Mouse (Mus musculus) liver, adult 10 weeks (tissue): Measurements from ENCODE around the gene Brms1. TPM values are rescaled to one million over a fixed set of nuclear protein-coding genes. Genes with fewer than 3 reads are reported as not detected.

ENCODE experiments used
- polyA plus RNA-seq: library from polyadenylated mRNA; stranded (reverse); fragments of 350-450 nt; fragmentation: Illumina TruSeq; extraction: RNeasy Lipid Tissue Mini Kit (QIAGEN cat#74804); gene quantifications from one replicate; pipeline ENCODE4 v1.2.3, GENCODE M21; 2014; ENCODE audit warnings: low read depth, low replicate concordance

The Brms1 gene
- 1.6 TPM for polyA plus RNA-seq

GRCm38 (mm10) chr19:5040862-5041523 lies at the start of gene Brms1:
Brms1 (plus strand) TSS chr19:5041354.

DNA sequence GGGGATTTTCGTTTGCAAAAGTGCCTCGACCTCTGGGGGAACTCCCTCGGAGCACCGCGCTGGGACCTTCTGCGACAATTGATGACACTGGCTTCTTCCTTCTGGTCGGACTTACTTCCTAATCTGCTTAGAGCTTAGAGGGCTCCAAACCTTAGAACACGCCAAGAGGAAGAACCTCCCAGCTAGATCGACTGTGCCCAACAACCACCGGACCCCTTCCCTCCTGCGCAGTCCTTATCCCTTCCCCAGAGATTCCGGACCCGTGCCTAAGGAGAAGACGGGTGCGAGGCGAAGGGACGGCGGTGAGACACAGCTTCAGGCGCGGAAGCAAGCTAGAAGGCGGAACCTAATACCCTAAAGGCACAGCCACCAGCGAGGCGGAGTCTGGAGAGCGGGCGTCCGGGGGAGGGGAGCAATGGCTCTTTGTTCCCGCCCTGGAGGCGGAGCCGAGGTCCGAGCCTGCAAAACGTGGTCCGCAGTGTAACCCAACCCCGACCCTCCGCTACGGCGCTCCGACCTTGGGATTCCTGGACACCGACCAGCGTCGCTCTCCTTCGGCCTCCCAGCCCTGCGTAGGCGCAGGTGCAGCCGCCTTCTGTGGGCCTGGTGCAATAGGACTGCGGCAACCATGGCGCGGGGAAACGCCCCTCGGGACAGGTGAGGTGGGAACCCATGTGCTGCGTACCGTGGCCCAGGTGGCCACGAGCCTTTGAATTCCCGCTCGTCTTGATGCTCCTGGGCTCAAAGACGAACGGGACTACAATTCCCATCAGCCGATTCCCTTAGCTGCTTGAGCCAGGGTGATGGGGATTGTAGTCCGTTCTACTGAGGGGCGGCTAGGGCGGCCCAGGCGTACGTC lies 17.3 kb upstream of the Brms1 start, which contains the start of gene Slc29a2:
Gene Slc29a2, plus strand, starts transcription at position 240 of the 859 bp plus-strand sequence.

DNA sequence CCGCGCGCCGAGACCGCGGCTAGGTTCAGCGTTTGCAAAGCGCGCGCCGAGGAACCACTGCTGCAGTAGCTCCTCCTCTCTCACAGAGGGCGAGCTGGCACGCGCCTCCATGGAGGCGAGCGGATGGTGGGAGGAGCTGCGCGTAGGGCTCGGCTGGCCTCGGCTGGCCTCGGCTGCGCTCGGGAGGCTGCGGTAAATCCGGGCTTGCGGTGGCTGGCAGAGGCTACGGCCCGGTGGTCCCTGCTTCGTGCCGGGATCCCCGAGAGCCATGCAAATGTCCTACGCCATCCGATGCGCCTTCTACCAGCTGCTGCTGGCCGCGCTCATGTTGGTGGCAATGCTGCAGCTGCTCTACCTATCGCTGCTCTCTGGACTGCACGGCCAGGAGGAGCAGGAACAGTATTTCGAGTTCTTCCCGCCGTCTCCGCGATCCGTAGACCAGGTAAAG lies 2.4 kb upstream of the Brms1 start, which contains the start of the genes B4gat1 and AC124502.3:
Gene B4gat1, plus strand, starts transcription at position 118 of the 448 bp plus-strand sequence.
Gene AC124502.3, plus strand, starts transcription at position 183 of the 448 bp plus-strand sequence.

GRCm38 (mm10) chr19:5050047-5050905 lies 9.1 kb downstream of the Brms1 start, which contains the start of gene Rin1:
Rin1 (plus strand) TSS chr19:5050481.

GRCm38 (mm10) chr19:5067867-5068569 lies 26.9 kb downstream of the Brms1 start, which contains the start of gene Cd248:
Cd248 (plus strand) TSS chr19:5068078.

GRCm38 (mm10) chr19:5085145-5085863 lies 44.1 kb downstream of the Brms1 start, which contains the start of gene Tmem151a:
Tmem151a (minus strand) TSS chr19:5085531.

DNA sequence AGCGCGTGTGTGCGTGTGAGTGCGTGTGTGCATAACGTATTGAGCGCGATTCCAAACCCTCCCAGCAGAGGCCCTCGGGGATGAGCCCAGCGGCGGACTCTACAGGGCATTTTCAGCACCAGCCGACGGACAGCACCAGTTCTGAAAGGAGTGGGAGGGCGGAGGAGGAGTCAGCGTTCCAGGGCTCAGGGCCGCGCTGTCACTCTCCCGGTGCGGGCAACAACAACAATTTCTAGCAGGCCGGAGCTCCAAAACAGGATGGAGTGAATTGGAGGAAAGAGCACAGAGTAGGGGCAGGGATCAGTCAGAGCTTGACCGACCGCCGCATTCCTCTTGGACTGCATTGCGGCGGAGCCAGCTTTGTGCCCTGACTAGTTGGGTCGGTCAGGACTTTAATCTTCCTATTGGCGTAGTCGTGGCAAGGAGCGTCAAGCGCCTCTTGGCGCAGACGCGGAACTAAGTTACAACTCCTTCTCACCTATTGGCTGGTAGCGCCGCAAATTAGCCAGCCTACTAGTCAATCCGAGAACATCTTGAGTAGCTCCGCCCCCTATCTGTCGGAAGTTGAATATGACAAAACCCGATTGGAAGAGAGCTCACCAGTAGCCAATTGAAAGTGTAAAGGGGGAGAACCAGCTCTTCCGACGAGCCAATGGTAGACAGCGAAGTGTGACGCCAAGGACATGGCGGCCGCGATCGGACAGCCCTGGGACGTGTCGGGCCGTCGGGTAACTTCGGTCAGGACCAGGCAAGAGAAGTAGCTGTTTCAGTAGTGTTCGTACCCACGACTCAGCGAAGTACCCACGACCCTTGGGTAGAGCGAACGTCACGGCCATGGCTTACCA lies 47.0 kb downstream of the Brms1 start, which contains the start of gene Yif1a:
Gene Yif1a, plus strand, starts transcription at position 655 of the 845 bp plus-strand sequence.

DNA sequence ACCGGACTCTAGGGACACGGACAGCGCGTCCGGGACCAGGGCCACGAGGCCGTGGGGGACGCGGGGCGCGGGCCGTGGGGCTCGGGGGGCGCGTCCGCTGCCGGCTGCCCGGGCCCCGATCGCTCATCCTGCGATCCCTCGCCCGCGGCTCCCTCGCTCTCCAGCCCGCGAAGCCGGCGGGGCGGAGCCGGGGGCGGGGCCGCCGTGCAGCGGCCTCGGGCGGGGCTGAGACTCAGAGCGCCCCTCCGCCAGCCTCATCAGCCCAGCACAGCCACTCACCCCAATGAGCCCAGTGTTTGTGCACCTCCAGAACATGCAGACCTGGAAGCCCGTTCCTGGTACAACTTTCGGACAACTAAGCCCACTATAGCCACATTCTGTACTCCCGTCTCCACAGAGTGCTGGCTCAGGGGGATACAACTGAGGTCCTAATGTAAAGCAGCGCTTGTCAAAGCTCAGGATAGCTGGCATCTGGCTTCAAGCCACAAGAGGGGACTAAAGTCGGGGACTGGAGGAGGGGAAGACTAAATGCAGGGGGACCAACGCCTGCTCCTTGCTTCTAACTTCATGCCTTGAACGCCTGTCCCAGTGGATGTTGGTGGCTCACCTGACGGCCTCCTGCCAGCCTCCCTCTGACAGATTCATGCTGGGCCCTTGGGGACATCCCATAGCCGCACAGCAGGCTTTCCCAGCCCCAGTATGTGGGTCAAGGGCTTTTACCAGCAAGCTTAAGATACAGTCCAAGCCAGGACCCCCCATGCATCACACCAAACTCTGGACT lies 57.4 kb downstream of the Brms1 start, which contains the start of gene Cnih2:
Gene Cnih2, minus strand, starts transcription at position 159 of the 781 bp plus-strand sequence.

Other genes starting within 250 kb of the Brms1 start
- 5.6 TPM for gene Rbm4, start 247.5 kb upstream of the Brms1 start, polyA plus RNA-seq
- 14.7 TPM for gene Gm21992, start 229.7 kb upstream of the Brms1 start, polyA plus RNA-seq
- 1.9 TPM for gene Rbm14, start 229.7 kb upstream of the Brms1 start, polyA plus RNA-seq
- 17.2 TPM for gene Ccs, start 202.0 kb upstream of the Brms1 start, polyA plus RNA-seq
- not detected for gene Ccdc87, start 202.0 kb upstream of the Brms1 start, polyA plus RNA-seq
- gene Ctsf, start 186.2 kb upstream of the Brms1 start, polyA plus RNA-seq, result 13.0 TPM
- gene Actn3, start 163.4 kb upstream of the Brms1 start, polyA plus RNA-seq, result not detected
- gene Zdhhc24, start 162.7 kb upstream of the Brms1 start, polyA plus RNA-seq, result 3.2 TPM
- gene Bbs1, start 134.7 kb upstream of the Brms1 start, polyA plus RNA-seq, result 0.45 TPM
- 4.6 TPM for gene Dpp3, start 113.1 kb upstream of the Brms1 start, polyA plus RNA-seq
- 0.42 TPM for gene Peli3, start 98.2 kb upstream of the Brms1 start, polyA plus RNA-seq
- 22.6 TPM for gene Mrpl11, start 79.2 kb upstream of the Brms1 start, polyA plus RNA-seq
- not detected for gene Npas4, start 51.0 kb upstream of the Brms1 start, polyA plus RNA-seq
- gene Slc29a2, start 17.5 kb upstream of the Brms1 start, polyA plus RNA-seq, result not detected
- 9.5 TPM for gene B4gat1, start 2.5 kb upstream of the Brms1 start, polyA plus RNA-seq
- 0.69 TPM for gene AC124502.3, start 2.5 kb upstream of the Brms1 start, polyA plus RNA-seq
- gene Rin1, start 9.1 kb downstream of the Brms1 start, polyA plus RNA-seq, result not detected
- not detected for gene Cd248, start 26.7 kb downstream of the Brms1 start, polyA plus RNA-seq
- gene Tmem151a, start 44.2 kb downstream of the Brms1 start, polyA plus RNA-seq, result not detected
- gene Yif1a, start 47.2 kb downstream of the Brms1 start, polyA plus RNA-seq, result 27.7 TPM
- gene Cnih2, start 57.2 kb downstream of the Brms1 start, polyA plus RNA-seq, result not detected
- gene Rab1b, start 65.7 kb downstream of the Brms1 start, polyA plus RNA-seq, result 7.5 TPM
- gene Klc2, start 77.2 kb downstream of the Brms1 start, polyA plus RNA-seq, result 0.93 TPM
- 0.53 TPM for gene Pacs1, start 231.8 kb downstream of the Brms1 start, polyA plus RNA-seq